Mouse (Mus musculus): ENCODE data around the gene Dpp10.

- TF ChIP-seq CTCF (IDR thresholded peaks at IDR 0.05; ENCODE audit: low read depth) (no peak), EP300 (IDR thresholded peaks at IDR 0.05; ENCODE audit: low read depth) (no peak)
These were observed 117.9 kb downstream of the Dpp10 start for GRCm38 (mm10) chr1:123927278-123928002.

All from liver, embryonic 14.5 days (tissue).